Mouse (Mus musculus) heart, postnatal 25 days (tissue): Measurements from ENCODE around the gene Xcr1. TPM values are rescaled to one million over a fixed set of nuclear protein-coding genes. Genes with fewer than 3 reads are reported as not detected.

ENCODE experiments used
- DNase-seq: peaks from one replicate; pipeline ENCODE4 v3.0.0; 2022; ENCODE audit warnings: low spot score
- intact Hi-C: fragments of 180-260 bp; cut with DNase I; formaldehyde crosslinking; loops from one replicate; pipeline ENCODE4 v1.15.1; 2025
- total RNA-seq, 2 experiments: library from RNA; stranded (reverse); gene quantifications; 2 replicates each; pipeline ENCODE4 v1.2.3; 2021

Xcr1 gene
- total RNA-seq, 2 experiments from 2014 or later = not detected

GRCm38 (mm10) chr9:123815996-123816395 lies 45.8 kb downstream of the Xcr1 start:
- DNase-seq = no peak
- intact Hi-C loops = no loop called here

GRCm38 (mm10) chr9:123815444-123815843 lies 46.4 kb downstream of the Xcr1 start:
- no peak for DNase-seq
- intact Hi-C loops = no loop called here

GRCm38 (mm10) chr9:123814821-123815220 lies 47.0 kb downstream of the Xcr1 start:
- intact Hi-C loops = no loop called here
- DNase-seq = no peak

GRCm38 (mm10) chr9:123814326-123814725 lies 47.5 kb downstream of the Xcr1 start:
- intact Hi-C loops = no loop called here
- no peak for DNase-seq

GRCm38 (mm10) chr9:123811831-123812230 lies 50.0 kb downstream of the Xcr1 start:
- intact Hi-C loops = no loop called here
- DNase-seq = no peak

- no peak for DNase-seq
- intact Hi-C loops = no loop called here
Measured at GRCm38 (mm10) chr9:123808583-123808982, 53.2 kb downstream of the Xcr1 start.

- intact Hi-C loops = no loop called here
- no peak for DNase-seq
Measured at GRCm38 (mm10) chr9:123806267-123806666, 55.6 kb downstream of the Xcr1 start, which contains the start of gene Cxcr6. Cxcr6 (plus strand) TSS chr9:123806475.

- no peak for DNase-seq
- intact Hi-C loops = no loop called here
Measured at GRCm38 (mm10) chr9:123805241-123805640, 56.6 kb downstream of the Xcr1 start.

GRCm38 (mm10) chr9:123802896-123803295 lies 58.9 kb downstream of the Xcr1 start:
- intact Hi-C loops = no loop called here
- DNase-seq = no peak

- DNase-seq = no peak
Measured at GRCm38 (mm10) chr9:123802421-123802820, 59.4 kb downstream of the Xcr1 start.

More at GRCm38 (mm10) chr9:123802421-123802820, 59.4 kb downstream of the Xcr1 start:
- intact Hi-C loops = no loop called here

Other genes with a start within 250 kb of the Xcr1 start
- gene Slc6a20b, start 229.5 kb downstream of the Xcr1 start, total RNA-seq = not detected
- gene Ccr9, start 183.6 kb downstream of the Xcr1 start, total RNA-seq = not detected
- not detected for gene Slc6a20a, start 183.1 kb downstream of the Xcr1 start, total RNA-seq
- 10 to 100 TPM; 38.0 to 40.7 TPM for gene Lztfl1, start 144.3 kb downstream of the Xcr1 start, total RNA-seq
- under 1 TPM in 1 of 2 experiments, not detected in 1; 0.21 TPM for gene Cxcr6, start 55.6 kb downstream of the Xcr1 start, total RNA-seq
- gene Fyco1, start 10.1 kb downstream of the Xcr1 start, total RNA-seq = 100 to 1,000 TPM; 262 to 274 TPM
- 1 to 10 TPM; 1.1 to 1.3 TPM for gene Ccr1, start 106.7 kb upstream of the Xcr1 start, total RNA-seq
- not detected for gene Ccr1l1, start 116.4 kb upstream of the Xcr1 start, total RNA-seq
- gene Ccr3, start 159.9 kb upstream of the Xcr1 start, total RNA-seq = not detected
- 1 to 10 TPM; 1.1 TPM for gene Ccr2, start 239.9 kb upstream of the Xcr1 start, total RNA-seq